Mouse (Mus musculus) small intestine, adult 2 months (tissue): Measurements from ENCODE around the gene Nsdhl. TPM values are rescaled to one million over a fixed set of nuclear protein-coding genes. Genes with fewer than 3 reads are reported as not detected.
A peak's percentile ranks its signal among the peaks of the same experiment; 100 is the strongest.

ENCODE experiments used
- H3K27ac ChIP-seq: fragments of 200-500 bp; 2 replicates; pipeline ENCODE4 v1.5.1; 2012; ENCODE audit warnings: low read depth, low read length, control low read depth, inconsistent platforms; ENCODE audit not compliant: insufficient read depth
- H3K27me3 ChIP-seq: fragments of 200-500 bp; 2 replicates; pipeline ENCODE4 v1.6.1; 2012; ENCODE audit warnings: mild to moderate bottlenecking, moderate library complexity, low read length, inconsistent platforms; ENCODE audit not compliant: control insufficient read depth, insufficient read depth
- H3K36me3 ChIP-seq: fragments of 200-500 bp; 2 replicates; pipeline ENCODE4 v1.6.1; 2012; ENCODE audit warnings: mild to moderate bottlenecking, low read length, control low read depth, inconsistent platforms; ENCODE audit not compliant: control insufficient read depth, insufficient read depth
- H3K4me1 ChIP-seq: fragments of 200-500 bp; 2 replicates; pipeline ENCODE4 v1.6.1; 2012; ENCODE audit warnings: low read length, inconsistent platforms, mixed read lengths; ENCODE audit not compliant: control insufficient read depth, insufficient read depth, insufficient read length
- H3K4me3 ChIP-seq: fragments of 200-500 bp; 2 replicates; pipeline ENCODE4 v1.5.1; 2012; ENCODE audit warnings: low read depth, mild to moderate bottlenecking, control low read depth, inconsistent platforms, low read length, moderate library complexity
- CTCF ChIP-seq: fragments of 200-500 bp; IDR thresholded peaks from 2 replicates; pipeline ENCODE4 v1.5.1; 2012; ENCODE audit warnings: low read depth, mild to moderate bottlenecking, control low read depth, inconsistent platforms, low read length, moderate library complexity, mixed read lengths; ENCODE audit not compliant: insufficient replicate concordance, insufficient read length; ENCODE audit errors: extremely low read depth
- POLR2A ChIP-seq: fragments of 200-500 bp; IDR thresholded peaks from 2 replicates; pipeline ENCODE4 v1.6.1; 2012; ENCODE audit warnings: low read depth, mild to moderate bottlenecking, control low read depth, inconsistent platforms, low read length, moderate library complexity
- WGBS: fragments of 180-500 bp; shearing (Covaris S2); methylation state at CpG from one replicate; pipeline ENCODE4 v1.1.7; 2018; 5-methylcytosine and 5-hydroxymethylcytosine counted together
- polyA plus RNA-seq: library from polyadenylated mRNA; depleted of rRNA; stranded (reverse); fragments of >200 nt; gene quantifications from 2 replicates; pipeline ENCODE4 v1.2.3, GENCODE M21; 2012

Gene Nsdhl
- polyA plus RNA-seq, 1 experiment, result 7.2 TPM

- no peak for TF ChIP-seq POLR2A
- no peak for TF ChIP-seq CTCF
- 11% methylated on average over 6 of the region's 6 CpGs for WGBS
- Histone ChIP-seq H3K27ac (peak overlapping the region; percentile 50), H3K27me3 (no peaks in the 10 kb centered on the region), H3K4me1 (no peaks in the 10 kb centered on the region; the same call in 1 of the 2 replicates), H3K4me3 (peak overlapping the region; percentile 79), H3K36me3 (no peaks in the 10 kb centered on the region; the same call in 1 of the 2 replicates)
These were observed 314 bp downstream of the Nsdhl start for GRCm38 (mm10) chrX:72918682-72919059.

- TF ChIP-seq CTCF, result no peak
- TF ChIP-seq POLR2A, result no peak
- H3K4me1 ChIP-seq, result no peaks in the 10 kb centered on the region; the same call in 1 of the 2 replicates
- WGBS, result 70% methylated on average over 2 of the region's 2 CpGs
- no peaks in the 10 kb centered on the region for H3K36me3 ChIP-seq
- H3K4me3 ChIP-seq, result no peak overlapping the region
- H3K27ac ChIP-seq, result no peak overlapping the region
- H3K27me3 ChIP-seq, result no peaks in the 10 kb centered on the region
These were observed 3.0 kb downstream of the Nsdhl start for GRCm38 (mm10) chrX:72921391-72921790.

- 75% methylated on average over 4 of the region's 4 CpGs for WGBS
These were observed 35.1 kb downstream of the Nsdhl start for GRCm38 (mm10) chrX:72953464-72953863.

GRCm38 (mm10) chrX:72956486-72956885 lies 38.1 kb downstream of the Nsdhl start:
- H3K27me3 ChIP-seq, result no peaks in the 10 kb centered on the region

More at GRCm38 (mm10) chrX:72953464-72953863, 35.1 kb downstream of the Nsdhl start:
- Histone ChIP-seq H3K27me3 (no peaks in the 10 kb centered on the region), H3K4me3 (no peak overlapping the region), H3K27ac (no peak overlapping the region), H3K36me3 (peaks cover 21% of the 10 kb centered on the region), H3K4me1 (no peaks in the 10 kb centered on the region)
- TF ChIP-seq CTCF, result no peak
- TF ChIP-seq POLR2A, result no peak

GRCm38 (mm10) chrX:72960431-72960830 lies 42.1 kb downstream of the Nsdhl start:
- H3K27me3 ChIP-seq, result no peaks in the 10 kb centered on the region
- WGBS, result 83% methylated on average over 4 of the region's 4 CpGs
- no peak overlapping the region for H3K4me3 ChIP-seq
- no peaks in the 10 kb centered on the region for H3K4me1 ChIP-seq
- H3K27ac ChIP-seq, result no peak overlapping the region
- no peak for TF ChIP-seq CTCF
- no peak for TF ChIP-seq POLR2A
- H3K36me3 ChIP-seq, result peaks cover 22% of the 10 kb centered on the region

More at GRCm38 (mm10) chrX:72956486-72956885, 38.1 kb downstream of the Nsdhl start:
- Histone ChIP-seq H3K27ac (no peak overlapping the region), H3K36me3 (peaks cover 20% of the 10 kb centered on the region), H3K4me1 (no peaks in the 10 kb centered on the region), H3K4me3 (no peak overlapping the region)
- TF ChIP-seq POLR2A, result no peak
- TF ChIP-seq CTCF, result no peak
- 93% methylated on average over 4 of the region's 4 CpGs for WGBS

GRCm38 (mm10) chrX:72961511-72961910 lies 43.2 kb downstream of the Nsdhl start:
- 80% methylated on average over 3 of the region's 3 CpGs for WGBS
- Histone ChIP-seq H3K27me3 (no peaks in the 10 kb centered on the region), H3K4me3 (no peak overlapping the region), H3K4me1 (no peaks in the 10 kb centered on the region), H3K27ac (no peak overlapping the region), H3K36me3 (peaks cover 14% of the 10 kb centered on the region)
- TF ChIP-seq POLR2A (no peak), CTCF (no peak)

- Histone ChIP-seq H3K4me1 (no peaks in the 10 kb centered on the region), H3K27ac (no peak overlapping the region), H3K36me3 (peaks cover 9% of the 10 kb centered on the region), H3K4me3 (no peak overlapping the region), H3K27me3 (no peaks in the 10 kb centered on the region)
- TF ChIP-seq POLR2A (no peak), CTCF (no peak)
- WGBS, result 83% methylated on average over 3 of the region's 3 CpGs
These were observed 44.4 kb downstream of the Nsdhl start for GRCm38 (mm10) chrX:72962743-72963142.

GRCm38 (mm10) chrX:72982831-72983230 lies 64.5 kb downstream of the Nsdhl start:
- Histone ChIP-seq H3K4me3 (no peak overlapping the region), H3K27ac (no peak overlapping the region), H3K4me1 (no peaks in the 10 kb centered on the region), H3K36me3 (no peaks in the 10 kb centered on the region), H3K27me3 (no peaks in the 10 kb centered on the region)
- TF ChIP-seq POLR2A (no peak), CTCF (no peak)
- WGBS, result 86% methylated on average over 6 of the region's 6 CpGs
